Mouse (Mus musculus): ENCODE measurements around the gene Ube2v1. TPM values are rescaled to one million over a fixed set of nuclear protein-coding genes. Genes with fewer than 3 reads are reported as not detected.

Ube2v1 gene
- polyA plus RNA-seq, 2 experiments = 75.0 to 145 TPM

GRCm38 (mm10) chr2:167659847-167660610, 28.1 kb upstream of the Ube2v1 start:
- Histone ChIP-seq H3K36me3 (replicated peaks; ENCODE audit: control insufficient read depth, insufficient read depth, low read depth) (no peaks in the 10 kb centered on the region), H3K4me1 (replicated peaks; ENCODE audit: control insufficient read depth in 2 of 2, insufficient read depth in 2 of 2, low read length in 1 of 2) (peaks cover 6 to 16% of the 10 kb centered on the region in 2 experiments), H3K27ac (no peak overlapping the region), H3K4me3 (ENCODE audit: insufficient read depth in 1 of 2, low read depth in 2 of 2, low read length in 2 of 2) (peak overlapping the region; percentile 75 to 83), H3K9me3 (ENCODE audit: control insufficient read depth, low read length) (no peaks in the 10 kb centered on the region), H3K27me3 (ENCODE audit: control insufficient read depth, insufficient read depth, low read length) (no peaks in the 10 kb centered on the region), H3K9ac (replicated peaks) (peak overlapping the region; percentile 76), H3K4me2 (ENCODE audit: low read depth) (peak overlapping the region; percentile 91)
- 36% methylated on average over 13 of the region's 13 CpGs for WGBS (ENCODE audit: insufficient replicate concordance)
- ATAC-seq (ENCODE audit: insufficient read depth) (no peak), DNase-seq (ENCODE audit: low read depth in 3 of 3, low spot score in 3 of 3) (no peak)
- TF ChIP-seq EP300 (IDR thresholded peaks at IDR 0.05; ENCODE audit: low read depth) (no peak), CTCF (IDR thresholded peaks at IDR 0.05; ENCODE audit: low read depth) (no peak)

- no peaks in the 10 kb centered on the region for H3K9me3 ChIP-seq (ENCODE audit: control insufficient read depth, low read length)
- DNase-seq (ENCODE audit: low read depth in 3 of 3, low spot score in 3 of 3) (no peak), ATAC-seq (ENCODE audit: insufficient read depth) (no peak)
- H3K4me2 ChIP-seq (ENCODE audit: low read depth) = peak overlapping the region; percentile 91
- no peaks in the 10 kb centered on the region for H3K36me3 ChIP-seq (replicated peaks; ENCODE audit: control insufficient read depth, insufficient read depth, low read depth)
- TF ChIP-seq EP300 (IDR thresholded peaks at IDR 0.05; ENCODE audit: low read depth) (no peak), CTCF (IDR thresholded peaks at IDR 0.05; ENCODE audit: low read depth) (no peak)
- no peak overlapping the region for H3K4me3 ChIP-seq (ENCODE audit: insufficient read depth in 1 of 2, low read depth in 2 of 2, low read length in 2 of 2)
- 71% methylated on average over 10 of the region's 10 CpGs for WGBS (ENCODE audit: insufficient replicate concordance)
- H3K9ac ChIP-seq (replicated peaks) = no peak overlapping the region
- H3K27ac ChIP-seq = no peak overlapping the region
- no peaks in the 10 kb centered on the region for H3K27me3 ChIP-seq (ENCODE audit: control insufficient read depth, insufficient read depth, low read length)
- H3K4me1 ChIP-seq (replicated peaks; ENCODE audit: control insufficient read depth in 2 of 2, insufficient read depth in 2 of 2, low read length in 1 of 2) = peaks cover 6 to 16% of the 10 kb centered on the region in 2 experiments
Measured at GRCm38 (mm10) chr2:167659177-167659846, 27.4 kb upstream of the Ube2v1 start.

- Histone ChIP-seq H3K27ac (no peak overlapping the region), H3K9me3 (ENCODE audit: control insufficient read depth, low read length) (no peaks in the 10 kb centered on the region), H3K4me2 (ENCODE audit: low read depth) (0 out of 2 replicates have a peak overlapping the region, but pooled peaks have one; percentile 91), H3K9ac (replicated peaks) (no peak overlapping the region), H3K4me3 (ENCODE audit: insufficient read depth in 1 of 2, low read depth in 2 of 2, low read length in 2 of 2) (no peak overlapping the region), H3K36me3 (replicated peaks; ENCODE audit: control insufficient read depth, insufficient read depth, low read depth) (no peaks in the 10 kb centered on the region), H3K4me1 (replicated peaks; ENCODE audit: control insufficient read depth in 2 of 2, insufficient read depth in 2 of 2, low read length in 1 of 2) (peaks cover 6 to 16% of the 10 kb centered on the region in 2 experiments), H3K27me3 (ENCODE audit: control insufficient read depth, insufficient read depth, low read length) (no peaks in the 10 kb centered on the region)
- TF ChIP-seq CTCF (IDR thresholded peaks at IDR 0.05; ENCODE audit: low read depth) (no peak), EP300 (IDR thresholded peaks at IDR 0.05; ENCODE audit: low read depth) (no peak)
- 71% methylated on average over 11 of the region's 11 CpGs for WGBS (ENCODE audit: insufficient replicate concordance)
- ATAC-seq (ENCODE audit: insufficient read depth) (no peak), DNase-seq (ENCODE audit: low read depth in 3 of 3, low spot score in 3 of 3) (no peak)
Measured at GRCm38 (mm10) chr2:167658712-167659111, 26.8 kb upstream of the Ube2v1 start.

- ATAC-seq (ENCODE audit: insufficient read depth) (no peak), DNase-seq (ENCODE audit: low read depth in 3 of 3, low spot score in 3 of 3) (no peak)
- H3K27me3 ChIP-seq (ENCODE audit: control insufficient read depth, insufficient read depth, low read length) = no peaks in the 10 kb centered on the region
- no peak overlapping the region for H3K27ac ChIP-seq
- TF ChIP-seq CTCF (IDR thresholded peaks at IDR 0.05; ENCODE audit: low read depth) (no peak), EP300 (IDR thresholded peaks at IDR 0.05; ENCODE audit: low read depth) (no peak)
- no peaks in the 10 kb centered on the region for H3K9me3 ChIP-seq (ENCODE audit: control insufficient read depth, low read length)
- H3K4me3 ChIP-seq (ENCODE audit: insufficient read depth in 1 of 2, low read depth in 2 of 2, low read length in 2 of 2) = no peak overlapping the region
- 60% methylated on average over 4 of the region's 4 CpGs for WGBS (ENCODE audit: insufficient replicate concordance)
- no peaks in the 10 kb centered on the region for H3K36me3 ChIP-seq (replicated peaks; ENCODE audit: control insufficient read depth, insufficient read depth, low read depth)
- no peak overlapping the region for H3K9ac ChIP-seq (replicated peaks)
- H3K4me2 ChIP-seq (ENCODE audit: low read depth) = no peak overlapping the region
- H3K4me1 ChIP-seq (replicated peaks; ENCODE audit: control insufficient read depth in 2 of 2, insufficient read depth in 2 of 2, low read length in 1 of 2) = peaks cover 6 to 16% of the 10 kb centered on the region in 2 experiments
Measured at GRCm38 (mm10) chr2:167657973-167658372, 26.1 kb upstream of the Ube2v1 start.
